Comparison of ENCODE assay signal across 17 mouse cellular contexts in genomic region chr7:35319755-35320154, GRCm38 (mm10). TPM values are rescaled to one million over a fixed set of nuclear protein-coding genes. Genes with fewer than 3 reads are reported as not detected.
A peak's percentile ranks its signal among the peaks of the same experiment; 100 is the strongest.
DNase-seq lines count a peak whose midpoint lies in the region; ATAC-seq lines count a peak whose summit lies in the region.
"Had no signal": no experiment of that assay in that cellular context is flagged by ENCODE, and none has a peak within 500 bp of the region (broad histone marks: within the 10 kb centered on the region; RNA-seq: fewer than 3 reads in every experiment).

No protein-coding gene starts in this region.

- no peak overlapping the region for H3K9ac ChIP-seq in midbrain, embryonic 16.5 days (ENCODE audit: low read depth, low read length)
- H3K9ac ChIP-seq: hindbrain, embryonic 14.5 days; neural tube, embryonic 13.5 days; stomach, embryonic 15.5 days had no signal

- no peaks in the 10 kb centered on the region for H3K9me3 ChIP-seq in midbrain, embryonic 16.5 days (replicated peaks; ENCODE audit: control insufficient read depth, low read length, poor library complexity, severe bottlenecking)
- H3K9me3 ChIP-seq: megakaryocyte, embryonic 14.5 days; neural tube, embryonic 13.5 days; stomach, embryonic 15.5 days had no signal

- no peaks in the 10 kb centered on the region for H3K27me3 ChIP-seq in midbrain, embryonic 16.5 days (ENCODE audit: control insufficient read depth, insufficient read depth, low read depth, low read length)
- H3K27me3 ChIP-seq: neural tube, embryonic 13.5 days; stomach, embryonic 15.5 days had no signal

- H3K4me2 ChIP-seq in midbrain, embryonic 16.5 days (ENCODE audit: low read length) = no peak overlapping the region
- H3K4me2 ChIP-seq: hindbrain, embryonic 14.5 days; neural tube, embryonic 13.5 days; stomach, embryonic 15.5 days had no signal

- H3K36me3 ChIP-seq in midbrain, embryonic 16.5 days (ENCODE audit: control insufficient read depth, insufficient read depth, low read length) = no peaks in the 10 kb centered on the region
- H3K36me3 ChIP-seq: neural tube, embryonic 13.5 days; stomach, embryonic 15.5 days had no signal

- H3K4me1 ChIP-seq in midbrain, embryonic 16.5 days (ENCODE audit: control insufficient read depth, insufficient read depth, low read length) = peaks cover 15% of the 10 kb centered on the region

- no peak for ATAC-seq in midbrain, embryonic 16.5 days

- DNase-seq in heart, adult 18-20 months = peak; percentile 22 to 31
- no peak for DNase-seq in heart, adult 11 months
- DNase-seq in 3134 (ENCODE audit: extremely low read depth, insufficient read length, low spot score) (peak; percentile 22), MN1 (ENCODE audit: low spot score) (peak; percentile 27)
- peak; percentile 40 to 50 for DNase-seq in adrenal gland, postnatal 36 days
- no peak for DNase-seq in urinary bladder, postnatal 36 days (ENCODE audit: low spot score in 2 of 2)
- DNase-seq: cerebellum, postnatal 36 days; kidney, adult 11 months; kidney, postnatal 14 days; retina, postnatal 1 day; spleen, adult 18-20 months; thymus, postnatal 14 days had no signal

- H3K4me3 ChIP-seq in midbrain, embryonic 16.5 days (ENCODE audit: low read depth, low read length) = no peak overlapping the region
- H3K4me3 ChIP-seq: megakaryocyte, embryonic 14.5 days; neural tube, embryonic 13.5 days; stomach, embryonic 15.5 days had no signal

- 83% methylated on average over 4 of the region's 4 CpGs for WGBS in midbrain, embryonic 16.5 days

- H3K27ac ChIP-seq in midbrain, embryonic 16.5 days (ENCODE audit: low read length) = no peak overlapping the region
- H3K27ac ChIP-seq: hindbrain, embryonic 14.5 days; neural tube, embryonic 13.5 days; stomach, embryonic 15.5 days had no signal

RNA-seq across cellular contexts. Expression of gene Gpatch1, which starts 1.5 kb away (rescaled TPM):
- total RNA-seq in heart, adult 18-20 months (2021) = 10 to 100 TPM; 11.5 to 11.7 TPM
- 10 to 100 TPM; 14.9 to 17.5 TPM for total RNA-seq in adrenal gland, postnatal 36 days (2021)
- polyA plus RNA-seq in midbrain, embryonic 16.5 days (2015; fragmentation: Nextera tagmentation; extraction: Ambion mirVana) = 20.8 and 22.8 TPM in 2 replicates

RNA-seq across cellular contexts. Expression of gene Rhpn2, which starts 14.2 kb away (rescaled TPM):
- total RNA-seq in heart, adult 18-20 months (2021) = 1 to 10 TPM; 3.6 to 4.8 TPM
- total RNA-seq in adrenal gland, postnatal 36 days (2021) = 1 to 10 TPM; 1.7 to 2.9 TPM
- 1.3 and 2.1 TPM in 2 replicates for polyA plus RNA-seq in midbrain, embryonic 16.5 days (2015; fragmentation: Nextera tagmentation; extraction: Ambion mirVana)

Comparison
In these comparisons a context has a peak if more than half of its experiments do, and no peak if none do; other contexts are left out.
1. DNase-seq: peak in heart, adult 18-20 months (2 of 2), 3134 (single experiment), MN1 (single experiment) and adrenal gland, postnatal 36 days (2 of 2); none in heart, adult 11 months (single experiment) and urinary bladder, postnatal 36 days (0 of 2).